Mouse (Mus musculus) liver, embryonic 12.5 days (tissue): Measurements from ENCODE around the gene Mpv17. TPM values are rescaled to one million over a fixed set of nuclear protein-coding genes. Genes with fewer than 3 reads are reported as not detected.

ENCODE experiments used
- ATAC-seq: fragments of 200-750 bp; cut with Nextera tagmentation; 2 replicates; pipeline ENCODE4 v1.8.0; 2017; ENCODE audit warnings: moderate number of reproducible peaks, mild to moderate bottlenecking, moderate library complexity
- H3K27ac ChIP-seq: fragments of 300-500 bp; sonication (generic); 2 replicates; pipeline ENCODE4 v1.5.1; 2016; ENCODE audit warnings: mild to moderate bottlenecking
- H3K27me3 ChIP-seq: fragments of 300-500 bp; sonication (generic); replicated peaks from 2 replicates; pipeline ENCODE4 v1.6.1; 2016; ENCODE audit warnings: mild to moderate bottlenecking, moderate library complexity
- H3K36me3 ChIP-seq: fragments of 300-500 bp; sonication (generic); 2 replicates; pipeline ENCODE4 v1.6.1; 2016; ENCODE audit warnings: mild to moderate bottlenecking, moderate library complexity
- H3K4me1 ChIP-seq: fragments of 300-500 bp; sonication (generic); 2 replicates; pipeline ENCODE4 v1.6.1; 2016
- H3K4me2 ChIP-seq: fragments of 300-500 bp; sonication (generic); 2 replicates; pipeline ENCODE4 v1.6.1; 2016; ENCODE audit warnings: mild to moderate bottlenecking, moderate library complexity
- H3K4me3 ChIP-seq: fragments of 300-500 bp; sonication (generic); 2 replicates; pipeline ENCODE4 v1.5.1; 2016; ENCODE audit warnings: mild to moderate bottlenecking, moderate library complexity
- H3K9ac ChIP-seq: fragments of 300-500 bp; sonication (generic); 2 replicates; pipeline ENCODE4 v1.6.1; 2016; ENCODE audit warnings: mild to moderate bottlenecking, moderate library complexity
- H3K9me3 ChIP-seq: fragments of 300-500 bp; sonication (generic); replicated peaks from 2 replicates; pipeline ENCODE4 v1.6.1; 2016; ENCODE audit warnings: mild to moderate bottlenecking, moderate library complexity
- WGBS: fragments of 180-500 bp; shearing (Covaris S2); methylation state at CpG from one replicate; pipeline ENCODE4 v1.1.7; 2016; ENCODE audit not compliant: insufficient replicate concordance; 5-methylcytosine and 5-hydroxymethylcytosine counted together
- polyA plus RNA-seq: library from polyadenylated mRNA; unstranded; fragments of >200 nt; fragmentation: Nextera tagmentation; extraction: Ambion mirVana; gene quantifications from 2 replicates; pipeline ENCODE4 v1.2.1, GENCODE M21; 2016

Gene Mpv17
- polyA plus RNA-seq, 1 experiment from 2014 or later, result 27.0 TPM

- peaks cover 5% of the 10 kb centered on the region for H3K9me3 ChIP-seq
- H3K36me3 ChIP-seq, result peaks cover 73% of the 10 kb centered on the region
- no peak for ATAC-seq
- H3K4me3 ChIP-seq, result no peak overlapping the region
- no peaks in the 10 kb centered on the region for H3K27me3 ChIP-seq
- peaks cover 47% of the 10 kb centered on the region for H3K4me1 ChIP-seq
- H3K27ac ChIP-seq, result no peak overlapping the region
- H3K4me2 ChIP-seq, result no peak overlapping the region
- WGBS, result 86% methylated on average over 4 of the region's 4 CpGs
- no peak overlapping the region for H3K9ac ChIP-seq
These were observed 41.6 kb upstream of the Mpv17 start for GRCm38 (mm10) chr5:31195671-31196070.

- H3K4me1 ChIP-seq, result peaks cover 38% of the 10 kb centered on the region
- peak overlapping the region; percentile 89 for H3K9ac ChIP-seq
- no peaks in the 10 kb centered on the region for H3K27me3 ChIP-seq
- peaks cover 73% of the 10 kb centered on the region for H3K36me3 ChIP-seq
- peak overlapping the region; percentile 71 for H3K4me3 ChIP-seq
- H3K4me2 ChIP-seq, result peak overlapping the region; percentile 87
- 0 out of 2 replicates have a peak overlapping the region, but pooled peaks have one; percentile 87 for H3K27ac ChIP-seq
- no peaks in the 10 kb centered on the region for H3K9me3 ChIP-seq
- no peak for ATAC-seq
- 85% methylated on average over 16 of the region's 16 CpGs for WGBS
These were observed 40.7 kb upstream of the Mpv17 start for GRCm38 (mm10) chr5:31194486-31195485.

- Histone ChIP-seq H3K4me2 (peak overlapping the region; percentile 87), H3K9me3 (no peaks in the 10 kb centered on the region), H3K36me3 (peaks cover 72% of the 10 kb centered on the region), H3K9ac (peak overlapping the region; percentile 89), H3K4me1 (peaks cover 31% of the 10 kb centered on the region), H3K27ac (peak overlapping the region; percentile 87), H3K27me3 (no peaks in the 10 kb centered on the region), H3K4me3 (peak overlapping the region; percentile 71)
- WGBS, result 7% methylated on average over 25 of the region's 25 CpGs
- no peak for ATAC-seq
These were observed 39.7 kb upstream of the Mpv17 start for GRCm38 (mm10) chr5:31193631-31194281.

GRCm38 (mm10) chr5:31192939-31193630, 39.0 kb upstream of the Mpv17 start, which contains the start of the genes Snx17 and Eif2b4:
Gene Snx17 (plus strand): TSS chr5:31193227.
Gene Eif2b4 (minus strand): TSS chr5:31193430.
- H3K4me2 ChIP-seq, result peak within 1 kb of the TSS; percentile 87
- H3K27ac ChIP-seq, result peak within 1 kb of the TSS; percentile 89
- peaks cover 72% of the 10 kb centered on the region for H3K36me3 ChIP-seq
- peak within 1 kb of the TSS; percentile 89 for H3K9ac ChIP-seq
- peak within 1 kb of the TSS; percentile 71 for H3K4me3 ChIP-seq
- no peaks in the 10 kb centered on the region for H3K27me3 ChIP-seq
- peaks cover 31% of the 10 kb centered on the region for H3K4me1 ChIP-seq
- no peaks in the 10 kb centered on the region for H3K9me3 ChIP-seq
- ATAC-seq, result peak; percentile 97
- WGBS, result under 1% methylated on average over 48 of the region's 48 CpGs

- Histone ChIP-seq H3K27me3 (no peaks in the 10 kb centered on the region), H3K36me3 (peaks cover 72% of the 10 kb centered on the region), H3K4me2 (peak overlapping the region; percentile 87), H3K4me3 (peak overlapping the region; percentile 71), H3K9me3 (no peaks in the 10 kb centered on the region), H3K9ac (peak overlapping the region; percentile 89), H3K4me1 (peaks cover 31% of the 10 kb centered on the region), H3K27ac (peak overlapping the region; percentile 89)
- 8% methylated on average over 42 of the region's 42 CpGs for WGBS
- ATAC-seq, result peak; percentile 65
These were observed 38.2 kb upstream of the Mpv17 start for GRCm38 (mm10) chr5:31192045-31192938.

GRCm38 (mm10) chr5:31190201-31190600, 36.1 kb upstream of the Mpv17 start:
- WGBS, result 84% methylated on average over 9 of the region's 9 CpGs
- no peak overlapping the region for H3K27ac ChIP-seq
- H3K27me3 ChIP-seq, result no peaks in the 10 kb centered on the region
- H3K9ac ChIP-seq, result no peak overlapping the region
- no peak for ATAC-seq
- H3K4me3 ChIP-seq, result no peak overlapping the region
- peaks cover 33% of the 10 kb centered on the region for H3K4me1 ChIP-seq
- H3K36me3 ChIP-seq, result peaks cover 60% of the 10 kb centered on the region
- H3K9me3 ChIP-seq, result no peaks in the 10 kb centered on the region
- no peak overlapping the region for H3K4me2 ChIP-seq

GRCm38 (mm10) chr5:31188223-31188840, 34.3 kb upstream of the Mpv17 start:
- no peaks in the 10 kb centered on the region for H3K27me3 ChIP-seq

GRCm38 (mm10) chr5:31183678-31184077, 29.6 kb upstream of the Mpv17 start:
- Histone ChIP-seq H3K9me3 (no peaks in the 10 kb centered on the region), H3K9ac (0 out of 2 replicates have a peak overlapping the region, but pooled peaks have one; percentile 19), H3K4me3 (no peak overlapping the region), H3K4me2 (peak overlapping the region; percentile 37), H3K36me3 (peaks cover 23% of the 10 kb centered on the region), H3K27ac (peak overlapping the region; percentile 83), H3K27me3 (no peaks in the 10 kb centered on the region), H3K4me1 (peaks cover 52% of the 10 kb centered on the region)
- ATAC-seq, result peak; percentile 58
- 16% methylated on average over 4 of the region's 4 CpGs for WGBS

More at GRCm38 (mm10) chr5:31188223-31188840, 34.3 kb upstream of the Mpv17 start:
- H3K9ac ChIP-seq, result no peak overlapping the region
- peaks cover 36% of the 10 kb centered on the region for H3K4me1 ChIP-seq
- H3K4me2 ChIP-seq, result no peak overlapping the region
- ATAC-seq, result no peak
- 66% methylated on average over 4 of the region's 4 CpGs for WGBS
- no peak overlapping the region for H3K4me3 ChIP-seq
- peaks cover 51% of the 10 kb centered on the region for H3K36me3 ChIP-seq
- H3K27ac ChIP-seq, result no peak overlapping the region
- H3K9me3 ChIP-seq, result no peaks in the 10 kb centered on the region

- Histone ChIP-seq H3K4me3 (0 out of 2 replicates have a peak overlapping the region, but pooled peaks have one; percentile 83), H3K27me3 (no peaks in the 10 kb centered on the region), H3K9ac (no peak overlapping the region), H3K9me3 (no peaks in the 10 kb centered on the region), H3K4me1 (peaks cover 75% of the 10 kb centered on the region), H3K36me3 (peaks cover 18% of the 10 kb centered on the region), H3K4me2 (peak overlapping the region; percentile 80), H3K27ac (0 out of 2 replicates have a peak overlapping the region, but pooled peaks have one; percentile 32)
- ATAC-seq, result no peak
- 89% methylated on average over 9 of the region's 9 CpGs for whole genome bisulfite sequencing
These were observed 27.2 kb upstream of the Mpv17 start for GRCm38 (mm10) chr5:31181183-31181770.
